Mouse (Mus musculus): ENCODE measurements around the gene Ubr1.

The Ubr1 gene

DNA sequence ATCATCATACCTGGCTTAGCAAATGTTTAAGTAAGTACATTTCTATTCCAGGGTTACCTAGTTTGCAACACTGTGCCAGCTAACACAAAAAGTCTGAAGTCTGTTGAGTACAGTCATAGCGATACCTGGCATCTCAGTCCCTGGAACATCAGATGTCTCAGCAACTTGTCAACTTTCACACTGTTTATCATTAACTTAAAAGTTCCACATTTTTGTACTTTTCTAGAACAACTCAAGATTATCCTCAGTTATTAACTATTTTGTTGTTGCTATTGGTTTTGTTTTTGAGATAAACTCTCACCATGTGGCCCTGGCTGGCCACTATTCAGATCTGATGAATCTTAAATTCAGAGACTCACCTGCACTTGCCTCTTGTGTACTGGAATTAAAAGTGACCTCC, 107.1 kb downstream of the Ubr1 start:
- DNase-seq (ENCODE audit: extremely low read depth, low read depth, low spot score) = no peak

DNA sequence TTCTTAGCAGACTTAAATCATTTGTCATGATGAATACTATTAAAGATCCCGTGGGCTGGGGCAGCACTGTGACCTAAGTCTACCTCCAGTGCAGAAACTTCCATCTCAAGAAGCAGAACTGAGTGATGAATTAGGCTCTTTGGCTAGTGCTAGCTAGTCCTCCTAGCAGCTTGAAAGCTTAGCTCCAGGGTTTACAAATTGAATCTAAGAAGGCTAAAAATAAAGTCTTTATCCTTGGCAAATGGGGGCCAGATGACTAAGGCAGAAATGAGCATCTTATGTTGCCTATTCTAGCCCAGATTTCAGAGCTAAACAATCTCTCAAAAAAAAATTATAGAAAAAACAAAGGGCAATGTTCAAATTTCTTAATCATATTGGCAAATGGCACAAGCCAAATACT, 109.8 kb downstream of the Ubr1 start:
- no peak for DNase-seq (ENCODE audit: extremely low read depth, low read depth, low spot score)

DNA sequence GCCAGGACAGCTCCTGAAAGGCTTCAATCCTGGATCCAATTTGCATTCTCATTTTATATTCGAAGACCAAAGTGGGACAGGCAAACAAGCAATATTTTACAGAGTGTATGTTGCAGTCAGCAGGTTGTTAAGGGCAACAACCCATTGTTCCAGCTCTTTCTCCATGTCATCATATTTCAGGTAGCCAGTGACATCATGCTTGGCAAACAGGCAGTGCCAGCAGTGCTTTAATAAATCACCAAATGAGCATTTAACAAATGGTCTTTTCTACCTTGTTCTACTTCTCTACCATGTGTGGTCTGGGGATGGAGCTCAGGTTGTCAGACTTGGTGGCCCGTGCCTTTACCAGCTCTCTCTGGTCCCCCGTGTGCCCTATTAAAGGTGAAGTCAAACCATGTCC, 112.4 kb downstream of the Ubr1 start:
- DNase-seq (ENCODE audit: extremely low read depth, low read depth, low spot score) = no peak

DNA sequence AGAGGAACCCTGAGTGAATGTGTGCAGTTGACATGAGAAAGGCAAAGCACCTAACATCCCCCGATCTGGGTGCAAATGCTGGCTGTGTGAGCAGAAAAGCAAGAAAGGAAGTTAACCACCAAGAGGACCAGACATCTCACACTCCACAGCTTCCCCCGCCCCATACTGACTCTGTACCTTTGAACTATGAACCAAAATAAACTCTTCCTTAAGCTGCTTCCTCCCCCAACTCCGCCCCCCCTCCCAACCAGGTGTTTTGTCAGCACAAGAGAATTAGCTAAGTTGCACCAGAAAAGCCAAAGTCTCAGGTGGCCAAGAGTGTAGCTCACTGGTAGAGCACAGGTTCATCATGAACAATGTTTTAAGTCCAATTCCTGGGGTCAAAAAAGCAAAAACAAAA, 117.4 kb downstream of the Ubr1 start:
- no peak for DNase-seq (ENCODE audit: extremely low read depth, low read depth, low spot score)

DNA sequence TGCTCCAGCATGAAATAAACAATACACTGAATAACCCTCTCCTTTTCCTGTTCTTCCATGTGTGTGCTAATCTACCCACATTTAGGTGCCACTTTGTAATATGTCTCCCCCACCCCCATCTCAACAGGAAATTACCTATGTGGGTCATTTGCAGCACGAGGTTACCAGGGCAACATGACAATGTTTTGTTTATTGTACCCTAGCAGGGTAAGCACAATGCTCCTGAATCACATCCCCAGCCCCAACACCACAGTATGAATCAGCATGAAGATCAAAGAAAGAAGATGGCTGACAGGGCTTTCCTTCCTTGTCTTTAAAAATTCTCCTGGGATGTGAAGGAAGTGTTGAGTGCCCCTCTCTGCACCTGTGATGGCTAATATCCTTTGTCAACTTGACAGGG, 117.9 kb downstream of the Ubr1 start:
- DNase-seq (ENCODE audit: extremely low read depth, low read depth, low spot score) = no peak

DNA sequence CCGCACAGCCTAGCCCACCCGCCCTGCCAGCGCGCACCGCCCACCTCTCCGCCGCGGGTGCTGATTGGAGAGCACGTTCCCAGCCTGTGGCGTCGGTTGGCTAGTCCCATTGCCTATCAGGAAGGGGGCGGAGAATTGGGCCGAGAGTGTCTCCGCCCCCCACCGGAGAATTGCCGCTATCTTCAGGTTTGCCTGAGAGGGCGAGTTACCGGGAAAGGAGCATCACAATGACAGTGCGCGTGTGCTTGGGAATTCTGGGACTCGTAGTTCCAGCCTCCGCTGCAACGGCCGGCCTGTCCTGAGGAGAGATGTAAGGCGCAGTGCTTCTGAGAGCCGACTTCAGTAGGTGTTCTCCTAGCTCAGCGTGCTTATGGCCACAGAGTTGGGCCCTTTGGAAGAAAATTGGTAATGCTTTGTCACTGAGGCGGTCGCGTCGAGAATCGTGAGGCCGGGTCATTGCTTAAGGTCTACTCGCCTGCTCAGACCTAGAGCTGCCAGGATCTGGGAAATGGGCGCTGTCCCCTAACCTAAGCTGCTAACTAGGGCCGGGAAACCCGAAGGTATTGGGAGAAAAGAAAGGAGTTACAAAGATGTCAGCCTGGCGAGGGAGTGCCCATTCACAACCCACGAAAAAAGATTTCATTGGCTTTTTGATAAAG, 120.0 kb downstream of the Ubr1 start, which contains the start of gene Ttbk2:
Ttbk2 (minus strand) TSS at position 181 of the 659 bp plus-strand sequence.
- DNase-seq (ENCODE audit: extremely low read depth, low read depth, low spot score) = peak; percentile 59

DNA sequence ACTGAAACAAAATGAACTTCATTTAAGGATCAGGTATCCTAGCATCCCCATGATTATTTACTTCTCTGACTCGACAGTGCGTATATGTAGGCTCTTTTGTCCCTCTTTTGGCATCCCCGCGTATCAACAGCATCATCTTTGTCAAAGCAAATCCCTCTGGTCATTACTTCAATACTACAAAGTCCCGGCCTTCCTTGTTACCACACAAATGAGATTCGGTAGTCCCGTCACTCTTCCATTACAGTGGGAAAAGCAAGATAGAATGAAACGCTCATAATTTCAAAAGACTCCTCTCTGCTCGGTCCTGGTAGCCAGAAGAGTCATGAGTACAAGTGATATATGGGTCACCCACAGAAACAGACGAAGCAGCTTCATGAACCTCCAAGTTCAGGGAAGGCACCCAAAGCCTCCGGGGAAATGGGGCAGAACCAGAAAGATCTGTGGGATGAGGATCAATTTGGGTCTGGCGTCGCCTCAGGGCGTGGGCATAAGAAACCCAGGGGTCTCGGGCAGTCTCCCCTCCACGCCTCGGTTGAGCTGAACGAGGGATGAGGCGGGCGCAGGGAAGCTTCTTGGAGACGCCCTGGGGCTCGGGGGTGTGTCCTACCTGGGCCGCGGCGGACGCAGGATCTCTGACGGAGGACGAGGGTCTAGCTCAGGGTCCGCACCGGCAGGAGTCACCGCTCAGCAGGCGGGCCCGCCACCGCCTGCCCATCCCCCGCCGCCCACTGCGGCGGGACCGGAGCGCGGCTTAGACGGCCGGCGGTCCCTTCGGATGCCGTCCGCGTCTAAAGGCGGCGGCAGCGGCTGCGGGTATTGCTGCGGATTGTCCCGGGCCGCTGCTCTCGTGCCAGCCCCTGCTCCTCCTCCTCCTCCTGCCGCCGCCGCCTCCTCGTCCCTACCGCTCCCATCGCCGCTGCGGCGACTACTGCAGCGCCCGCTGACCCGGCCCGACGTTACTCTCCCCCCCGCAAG, 120.8 kb downstream of the Ubr1 start, which contains the start of gene Cdan1:
Cdan1 (minus strand) TSS at position 680 of the 975 bp plus-strand sequence.
- DNase-seq (ENCODE audit: extremely low read depth, low read depth, low spot score) = no peak

DNA sequence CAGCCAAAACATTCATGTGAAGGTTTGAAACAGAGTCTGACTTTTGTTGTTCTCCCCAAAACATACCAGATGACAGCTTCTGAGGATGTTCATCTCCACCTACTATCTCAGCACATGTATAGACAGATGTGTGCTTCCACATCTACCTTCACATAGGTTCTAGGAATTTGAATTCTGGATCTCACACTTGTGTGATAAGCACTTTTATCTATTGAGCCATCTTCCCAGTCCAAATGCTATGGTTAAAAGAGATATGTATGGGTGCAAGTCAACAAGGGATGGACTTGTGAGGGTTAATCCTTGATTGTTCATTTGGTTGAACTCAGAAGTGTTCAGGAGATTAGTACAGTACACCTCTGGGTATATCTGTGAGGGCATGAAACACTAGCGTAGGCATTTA, 125.2 kb downstream of the Ubr1 start:
- DNase-seq (ENCODE audit: extremely low read depth, low read depth, low spot score) = no peak

DNA sequence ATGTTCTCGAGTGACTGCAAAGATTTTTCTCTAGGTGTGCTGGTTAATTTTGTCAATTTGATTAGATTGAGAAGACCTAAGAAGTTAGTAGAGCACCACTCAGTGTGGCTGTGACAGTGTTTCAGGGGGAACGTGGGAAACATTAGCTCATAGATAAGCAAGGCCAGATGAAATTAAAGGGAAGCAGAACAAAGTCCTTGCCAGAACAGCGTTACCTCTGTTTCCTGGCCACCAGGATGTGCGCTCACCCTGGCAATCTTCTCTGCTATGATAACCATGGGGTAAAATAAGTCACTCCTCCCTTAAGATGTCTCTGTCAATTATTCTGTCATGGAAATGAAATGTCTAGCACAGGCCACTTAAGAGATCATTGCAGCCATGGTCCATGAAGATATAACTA, 126.5 kb downstream of the Ubr1 start:
- no peak for DNase-seq (ENCODE audit: extremely low read depth, low read depth, low spot score)

DNA sequence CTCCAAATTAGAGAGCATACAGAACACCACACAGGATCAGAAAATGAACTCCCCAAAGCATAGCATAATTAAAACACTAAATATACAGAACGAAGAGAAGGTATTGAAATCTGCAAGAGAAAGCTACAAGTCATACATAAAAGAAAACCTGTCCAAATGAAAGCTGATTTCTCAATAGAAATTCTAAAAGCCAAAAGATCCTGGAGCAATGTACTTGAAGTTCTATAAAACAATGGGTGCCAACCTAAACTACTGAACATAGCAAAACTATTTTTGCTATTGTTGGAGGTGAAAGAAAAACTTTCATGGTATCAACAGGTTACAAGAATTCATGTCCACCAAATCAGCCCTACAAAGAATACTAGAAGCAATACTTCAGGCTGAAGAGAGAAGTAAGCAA, 129.3 kb downstream of the Ubr1 start:
- peak; percentile 55 for DNase-seq (ENCODE audit: extremely low read depth, low read depth, low spot score)

DNA sequence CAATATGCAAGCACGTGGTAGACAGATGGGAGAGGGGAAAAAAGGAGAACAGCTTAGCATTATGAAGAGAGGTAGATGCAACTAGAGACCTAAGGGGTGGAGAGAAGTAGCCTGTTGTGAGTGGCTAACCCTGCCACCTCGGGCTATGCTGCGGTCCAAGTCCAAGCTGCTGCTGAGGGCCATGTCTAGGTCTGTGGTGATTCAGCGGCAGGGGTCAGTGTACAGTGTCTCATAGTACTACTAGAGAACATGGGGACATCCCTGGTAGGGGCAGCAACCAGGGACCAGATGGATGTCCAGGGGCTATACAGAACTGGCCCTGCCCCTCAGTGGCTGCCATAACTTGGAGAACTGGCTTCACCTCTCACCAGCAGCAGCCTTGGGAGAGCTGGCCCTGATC, 135.3 kb downstream of the Ubr1 start:
- no peak for DNase-seq (ENCODE audit: extremely low read depth, low read depth, low spot score)

DNA sequence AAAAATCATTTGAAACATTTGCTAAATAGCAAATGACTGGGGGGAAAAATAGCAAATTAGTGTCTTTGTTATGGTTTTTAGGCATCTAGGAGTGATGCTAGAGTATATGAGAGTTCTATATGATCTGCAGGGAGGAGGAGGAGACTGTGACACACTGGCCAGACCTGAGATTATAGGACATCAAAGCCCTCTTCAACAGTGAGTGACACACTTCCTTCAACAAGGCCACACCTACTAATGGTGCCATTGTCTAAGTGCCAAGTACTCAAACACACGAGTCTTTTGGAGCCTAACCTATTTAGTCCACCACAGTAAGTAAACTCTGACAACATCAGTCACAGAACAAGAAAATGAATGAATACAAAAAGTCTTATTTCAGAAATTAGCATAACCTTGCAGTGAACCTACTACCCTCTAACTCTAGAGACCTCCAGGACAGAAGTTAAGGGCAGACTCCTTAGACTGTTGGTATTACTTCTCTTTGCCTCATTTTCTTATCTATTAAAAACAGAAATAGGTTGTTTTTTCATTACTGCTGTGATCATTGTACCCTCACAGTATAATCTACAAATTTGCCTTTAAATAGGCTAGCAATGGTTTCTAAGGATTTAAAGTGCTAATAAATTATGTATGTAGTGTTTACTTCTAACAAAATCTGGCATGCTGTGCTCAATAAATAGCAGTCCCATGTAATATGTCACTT, 143.4 kb downstream of the Ubr1 start:
- no peak for DNase-seq (ENCODE audit: extremely low read depth, low read depth, low spot score)
